Mouse (Mus musculus): ENCODE results near the gene Rims1.

DNA sequence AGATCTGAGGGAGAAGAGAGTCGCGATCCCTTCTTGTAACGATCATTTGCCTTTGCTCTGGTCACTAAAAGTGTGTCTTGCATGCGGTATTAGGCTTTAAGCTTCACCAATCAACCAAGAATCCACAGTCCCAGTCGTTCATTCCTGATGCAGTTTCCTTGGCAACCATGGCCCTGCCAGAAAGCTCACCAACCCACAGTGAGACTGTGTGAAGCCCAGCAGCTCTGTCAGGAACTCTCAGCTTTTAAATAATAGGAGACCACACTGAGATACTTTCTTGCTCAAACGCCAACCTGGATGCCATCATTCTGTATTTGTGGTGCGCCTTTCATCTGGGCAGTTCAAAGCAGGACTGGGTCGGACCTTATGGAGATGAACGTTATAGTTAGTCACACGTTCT lies 539.3 kb downstream of the Rims1 start:
- no peak for TF ChIP-seq CTCF (IDR thresholded peaks at IDR 0.05; ENCODE audit: low read depth, low read length)
- no peak for TF ChIP-seq POLR2A (IDR thresholded peaks at IDR 0.05; ENCODE audit: insufficient read depth, low read length)
